Mouse (Mus musculus): ENCODE results near the gene Nr1h5. TPM values are rescaled to one million over a fixed set of nuclear protein-coding genes. Genes with fewer than 3 reads are reported as not detected.

Gene Nr1h5
- total RNA-seq, 4 experiments from 2014 or later: not detected

Other genes with a start within 250 kb of the Nr1h5 start
- 10 to 100 TPM; 58.8 to 84.9 (median 66.0) TPM for gene Tspan2, start 229.6 kb downstream of the Nr1h5 start, total RNA-seq (2022)
- gene Tshb, start 181.4 kb downstream of the Nr1h5 start, total RNA-seq (2022): not detected
- not detected for gene Sycp1, start 28.0 kb downstream of the Nr1h5 start, total RNA-seq (2022)
- gene Sike1, start 31.6 kb upstream of the Nr1h5 start, total RNA-seq (2022): 10 to 100 TPM; 51.7 to 68.7 (median 67.0) TPM
- 100 to 1,000 TPM; 239 to 259 (median 251) TPM for gene Csde1, start 56.3 kb upstream of the Nr1h5 start, total RNA-seq (2022)
- gene Nras, start 94.2 kb upstream of the Nr1h5 start, total RNA-seq (2022): 10 to 100 TPM; 61.6 to 82.7 (median 65.9) TPM
- gene Ampd1, start 109.9 kb upstream of the Nr1h5 start, total RNA-seq (2022): not detected
- gene Dennd2c, start 138.5 kb upstream of the Nr1h5 start, total RNA-seq (2022): 1 to 10 TPM in 2 of 4 experiments, under 1 TPM in 2; 0.39 to 1.1 (median 0.75) TPM
- gene Bcas2, start 207.5 kb upstream of the Nr1h5 start, total RNA-seq (2022): 10 to 100 TPM; 67.1 to 70.8 (median 67.8) TPM

Measured in layer of hippocampus, adult 8-10 months (tissue).